Mouse (Mus musculus) limb, embryonic 10.5 days (tissue): Measurements from ENCODE around the gene Jagn1. TPM values are rescaled to one million over a fixed set of nuclear protein-coding genes. Genes with fewer than 3 reads are reported as not detected.

Source experiments
- DNase-seq: peaks from one replicate; pipeline ENCODE4 v3.0.0-alpha.2; 2017; ENCODE audit warnings: low spot score
- H3K27ac ChIP-seq: fragments of 300-500 bp; sonication (generic); 2 replicates; pipeline ENCODE4 v1.5.1; 2016; ENCODE audit warnings: mild to moderate bottlenecking
- H3K27me3 ChIP-seq: fragments of 300-500 bp; sonication (generic); 2 replicates; pipeline ENCODE4 v1.6.1; 2016; ENCODE audit warnings: low read depth, mild to moderate bottlenecking; ENCODE audit not compliant: poor library complexity, severe bottlenecking
- H3K36me3 ChIP-seq: fragments of 300-500 bp; sonication (generic); 2 replicates; pipeline ENCODE4 v1.6.1; 2016; ENCODE audit warnings: mild to moderate bottlenecking, moderate library complexity
- H3K4me1 ChIP-seq: fragments of 300-500 bp; sonication (generic); 2 replicates; pipeline ENCODE4 v1.6.1; 2016
- H3K4me3 ChIP-seq: fragments of 300-500 bp; sonication (generic); 2 replicates; pipeline ENCODE4 v1.5.1; 2016; ENCODE audit warnings: mild to moderate bottlenecking, moderate library complexity
- H3K9me3 ChIP-seq: fragments of 300-500 bp; sonication (generic); replicated peaks from 2 replicates; pipeline ENCODE4 v1.6.1; 2016; ENCODE audit warnings: mild to moderate bottlenecking
- WGBS: fragments of 180-500 bp; shearing (Covaris S2); methylation state at CpG from one replicate; pipeline ENCODE4 v1.1.7; 2016; 5-methylcytosine and 5-hydroxymethylcytosine counted together
- polyA plus RNA-seq: library from polyadenylated mRNA; unstranded; fragments of >200 nt; fragmentation: Nextera tagmentation; extraction: Ambion mirVana; gene quantifications from 2 replicates; pipeline ENCODE4 v1.2.1, GENCODE M21; 2016

Jagn1 gene
- polyA plus RNA-seq, 1 experiment from 2014 or later: 90.3 TPM

- Histone ChIP-seq H3K27me3 (peaks cover 45% of the 10 kb centered on the region), H3K4me3 (peak overlapping the region; percentile 52; the same call in 1 of the 2 replicates), H3K27ac (no peak overlapping the region), H3K4me1 (peaks cover 35% of the 10 kb centered on the region), H3K36me3 (no peaks in the 10 kb centered on the region), H3K9me3 (no peaks in the 10 kb centered on the region)
- DNase-seq: no peak
- WGBS: 60% methylated on average over 3 of the region's 3 CpGs
These were observed 26.1 kb downstream of the Jagn1 start for GRCm38 (mm10) chr6:113468512-113468911.

GRCm38 (mm10) chr6:113469021-113469420 is 26.7 kb downstream of the Jagn1 start:
- Histone ChIP-seq H3K4me3 (peak overlapping the region; percentile 52), H3K9me3 (no peaks in the 10 kb centered on the region), H3K36me3 (no peaks in the 10 kb centered on the region), H3K27me3 (peaks cover 45% of the 10 kb centered on the region), H3K4me1 (peaks cover 35% of the 10 kb centered on the region), H3K27ac (peak overlapping the region; percentile 66; the same call in 1 of the 2 replicates)
- DNase-seq: peak; percentile 74
- WGBS: 12% methylated on average over 9 of the region's 9 CpGs

DNA sequence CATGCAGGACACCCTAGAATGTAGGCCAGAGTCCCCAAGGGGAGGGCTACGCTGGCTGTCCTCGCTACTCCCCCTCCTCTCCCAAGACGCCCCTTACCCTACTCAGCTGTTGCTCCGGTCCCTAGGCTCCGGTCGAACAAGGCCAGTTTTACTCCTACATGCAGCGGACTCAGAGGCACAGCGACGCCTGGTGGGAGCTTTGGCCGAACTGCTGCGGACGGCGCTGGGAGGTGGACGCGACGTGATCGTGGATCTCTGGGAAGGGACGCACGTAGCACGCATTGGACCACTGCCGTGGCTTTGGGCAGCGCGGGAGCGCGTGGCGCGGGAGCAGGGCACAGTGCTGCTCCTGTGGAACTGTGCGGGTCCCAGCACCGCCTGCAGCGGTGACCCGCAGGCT is 27.1 kb downstream of the Jagn1 start:
- H3K4me1 ChIP-seq: peaks cover 35% of the 10 kb centered on the region
- no peaks in the 10 kb centered on the region for H3K36me3 ChIP-seq
- H3K9me3 ChIP-seq: no peaks in the 10 kb centered on the region
- DNase-seq: peak; percentile 88
- peaks cover 45% of the 10 kb centered on the region for H3K27me3 ChIP-seq
- peak overlapping the region; percentile 52 for H3K4me3 ChIP-seq
- 3% methylated on average over 31 of the region's 31 CpGs for WGBS
- peak overlapping the region; percentile 66 for H3K27ac ChIP-seq

- WGBS: 21% methylated on average over 12 of the region's 12 CpGs
- peak; percentile 47 for DNase-seq
- H3K27ac ChIP-seq: peak within 1 kb of the TSS; percentile 68
These were observed 29.0 kb downstream of the Jagn1 start, which contains the start of gene Il17rc for GRCm38 (mm10) chr6:113471297-113471936. TSS of gene Il17rc (plus strand) at chr6:113471427.

DNA sequence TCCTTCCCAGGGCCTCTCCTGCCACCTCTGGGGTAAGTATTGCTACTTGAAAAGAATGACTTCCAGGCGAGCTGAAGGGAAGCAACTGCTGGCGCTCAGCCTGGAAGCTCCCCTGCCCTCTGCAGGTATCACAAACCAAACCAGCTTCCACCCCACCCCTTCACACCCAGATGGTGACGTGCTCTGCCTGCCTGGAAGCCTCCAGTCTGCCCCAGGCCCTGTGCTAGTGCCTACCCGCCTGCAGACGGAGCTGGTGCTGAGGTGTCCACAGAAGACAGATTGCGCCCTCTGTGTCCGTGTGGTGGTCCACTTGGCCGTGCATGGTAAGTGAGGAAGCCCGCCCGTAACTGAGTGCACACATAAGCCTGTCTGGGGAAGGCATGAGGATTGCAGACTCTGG is 29.7 kb downstream of the Jagn1 start:
- WGBS: 55% methylated on average over 10 of the region's 10 CpGs
- no peaks in the 10 kb centered on the region for H3K36me3 ChIP-seq
- no peak overlapping the region for H3K27ac ChIP-seq
- H3K4me1 ChIP-seq: peaks cover 35% of the 10 kb centered on the region
- H3K27me3 ChIP-seq: peaks cover 51% of the 10 kb centered on the region
- no peak overlapping the region for H3K4me3 ChIP-seq
- no peaks in the 10 kb centered on the region for H3K9me3 ChIP-seq
- no peak for DNase-seq

More at GRCm38 (mm10) chr6:113471297-113471936, 29.0 kb downstream of the Jagn1 start, which contains the start of gene Il17rc:
- peaks cover 35% of the 10 kb centered on the region for H3K4me1 ChIP-seq
- H3K4me3 ChIP-seq: peak within 1 kb of the TSS; percentile 32
- H3K9me3 ChIP-seq: no peaks in the 10 kb centered on the region
- no peaks in the 10 kb centered on the region for H3K36me3 ChIP-seq
- H3K27me3 ChIP-seq: peaks cover 51% of the 10 kb centered on the region

GRCm38 (mm10) chr6:113473246-113473645 is 30.9 kb downstream of the Jagn1 start:
- 87% methylated on average over 2 of the region's 2 CpGs for WGBS
- H3K9me3 ChIP-seq: no peaks in the 10 kb centered on the region
- DNase-seq: no peak
- peaks cover 35% of the 10 kb centered on the region for H3K4me1 ChIP-seq
- H3K27ac ChIP-seq: no peak overlapping the region
- no peaks in the 10 kb centered on the region for H3K36me3 ChIP-seq
- no peak overlapping the region for H3K4me3 ChIP-seq
- H3K27me3 ChIP-seq: peaks cover 55% of the 10 kb centered on the region

GRCm38 (mm10) chr6:113473715-113474114 is 31.3 kb downstream of the Jagn1 start:
- peaks cover 53% of the 10 kb centered on the region for H3K27me3 ChIP-seq
- no peak overlapping the region for H3K4me3 ChIP-seq
- no peaks in the 10 kb centered on the region for H3K9me3 ChIP-seq
- H3K27ac ChIP-seq: no peak overlapping the region
- H3K36me3 ChIP-seq: no peaks in the 10 kb centered on the region
- 87% methylated on average over 6 of the region's 6 CpGs for WGBS
- DNase-seq: no peak
- H3K4me1 ChIP-seq: peaks cover 33% of the 10 kb centered on the region

DNA sequence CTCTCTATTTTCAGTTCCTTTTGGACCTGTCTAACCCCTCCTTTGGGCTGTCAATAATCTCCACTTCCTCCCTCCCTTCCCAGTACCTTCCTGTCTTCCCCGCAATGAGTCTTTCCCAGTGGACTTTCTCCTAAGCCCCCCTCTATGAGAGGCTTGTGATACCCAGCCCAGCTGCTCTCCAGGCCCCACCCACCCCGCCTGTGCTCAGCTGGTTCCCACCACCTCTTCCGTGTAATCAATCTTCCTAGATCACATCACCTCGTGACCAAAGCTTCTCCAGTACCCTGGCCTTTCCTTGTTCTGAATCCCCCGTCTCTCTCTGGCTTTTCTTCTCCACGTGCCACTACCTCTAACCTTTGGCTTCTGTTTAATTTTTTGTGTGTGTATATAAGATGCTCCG is 35.0 kb downstream of the Jagn1 start:
- H3K4me1 ChIP-seq: peaks cover 6% of the 10 kb centered on the region
- WGBS: 40% methylated on average over 7 of the region's 7 CpGs
- H3K4me3 ChIP-seq: no peak overlapping the region
- DNase-seq: no peak
- no peaks in the 10 kb centered on the region for H3K36me3 ChIP-seq
- H3K9me3 ChIP-seq: no peaks in the 10 kb centered on the region
- no peak overlapping the region for H3K27ac ChIP-seq
- H3K27me3 ChIP-seq: peaks cover 53% of the 10 kb centered on the region

DNA sequence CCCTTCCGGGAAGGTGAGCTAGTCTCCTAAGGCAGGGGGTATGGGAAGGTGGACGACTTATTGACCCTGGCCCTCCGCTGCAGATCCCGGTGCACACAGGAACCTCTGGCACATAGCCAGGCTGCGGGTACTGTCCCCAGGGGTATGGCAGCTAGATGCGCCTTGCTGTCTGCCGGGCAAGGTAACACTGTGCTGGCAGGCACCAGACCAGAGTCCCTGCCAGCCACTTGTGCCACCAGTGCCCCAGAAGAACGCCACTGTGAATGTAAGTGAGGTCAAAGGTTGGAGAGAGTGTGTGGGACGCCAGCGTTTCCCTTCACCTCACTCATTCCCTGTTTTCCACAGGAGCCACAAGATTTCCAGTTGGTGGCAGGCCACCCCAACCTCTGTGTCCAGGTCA is 36.5 kb downstream of the Jagn1 start:
- Histone ChIP-seq H3K27ac (no peak overlapping the region), H3K36me3 (no peaks in the 10 kb centered on the region), H3K27me3 (peaks cover 57% of the 10 kb centered on the region), H3K4me1 (peaks cover 14% of the 10 kb centered on the region), H3K4me3 (no peak overlapping the region), H3K9me3 (no peaks in the 10 kb centered on the region)
- 85% methylated on average over 10 of the region's 10 CpGs for WGBS
- no peak for DNase-seq

GRCm38 (mm10) chr6:113480555-113481373 is 38.4 kb downstream of the Jagn1 start:
- Histone ChIP-seq H3K36me3 (no peaks in the 10 kb centered on the region), H3K27me3 (peaks cover 58% of the 10 kb centered on the region), H3K4me1 (peaks cover 21% of the 10 kb centered on the region), H3K4me3 (no peak overlapping the region), H3K27ac (no peak overlapping the region), H3K9me3 (no peaks in the 10 kb centered on the region)
- WGBS: 63% methylated on average over 18 of the region's 18 CpGs
- DNase-seq: no peak

GRCm38 (mm10) chr6:113482477-113483099 is 40.2 kb downstream of the Jagn1 start:
- H3K4me1 ChIP-seq: peaks cover 32% of the 10 kb centered on the region
- no peak for DNase-seq
- 4% methylated on average over 65 of the region's 65 CpGs for WGBS
- H3K36me3 ChIP-seq: no peaks in the 10 kb centered on the region
- H3K9me3 ChIP-seq: no peaks in the 10 kb centered on the region
- peaks cover 48% of the 10 kb centered on the region for H3K27me3 ChIP-seq
- peak overlapping the region; percentile 59 for H3K4me3 ChIP-seq
- peak overlapping the region; percentile 81 for H3K27ac ChIP-seq

GRCm38 (mm10) chr6:113483100-113483615 is 40.8 kb downstream of the Jagn1 start, which contains the start of gene Creld1:
TSS of gene Creld1 (plus strand) at chr6:113483297.
- peak within 1 kb of the TSS; percentile 59 for H3K4me3 ChIP-seq
- H3K27me3 ChIP-seq: peaks cover 48% of the 10 kb centered on the region
- H3K9me3 ChIP-seq: no peaks in the 10 kb centered on the region
- under 1% methylated on average over 26 of the region's 26 CpGs for WGBS
- peak; percentile 88 for DNase-seq
- H3K4me1 ChIP-seq: peaks cover 38% of the 10 kb centered on the region
- H3K36me3 ChIP-seq: no peaks in the 10 kb centered on the region
- H3K27ac ChIP-seq: peak within 1 kb of the TSS; percentile 81
